Mouse (Mus musculus): ENCODE results near the gene Topaz1. TPM values are rescaled to one million over a fixed set of nuclear protein-coding genes. Genes with fewer than 3 reads are reported as not detected.

Topaz1 gene
- polyA plus RNA-seq, 1 experiment from 2014 or later: not detected

- WGBS: 23% methylated on average over 4 of the region's 4 CpGs
- no peak overlapping the region for H3K4me3 ChIP-seq
- no peaks in the 10 kb centered on the region for H3K36me3 ChIP-seq
- peaks cover 21% of the 10 kb centered on the region for H3K27me3 ChIP-seq
- no peak overlapping the region for H3K9ac ChIP-seq
- ATAC-seq (ENCODE audit: low FRiP score): no peak
- no peaks in the 10 kb centered on the region for H3K4me1 ChIP-seq (replicated peaks)
- H3K9me3 ChIP-seq: no peaks in the 10 kb centered on the region
- H3K27ac ChIP-seq: no peak overlapping the region
- H3K4me2 ChIP-seq: no peak overlapping the region
Measured at GRCm38 (mm10) chr9:122736742-122737141, 10.4 kb upstream of the Topaz1 start.

DNA sequence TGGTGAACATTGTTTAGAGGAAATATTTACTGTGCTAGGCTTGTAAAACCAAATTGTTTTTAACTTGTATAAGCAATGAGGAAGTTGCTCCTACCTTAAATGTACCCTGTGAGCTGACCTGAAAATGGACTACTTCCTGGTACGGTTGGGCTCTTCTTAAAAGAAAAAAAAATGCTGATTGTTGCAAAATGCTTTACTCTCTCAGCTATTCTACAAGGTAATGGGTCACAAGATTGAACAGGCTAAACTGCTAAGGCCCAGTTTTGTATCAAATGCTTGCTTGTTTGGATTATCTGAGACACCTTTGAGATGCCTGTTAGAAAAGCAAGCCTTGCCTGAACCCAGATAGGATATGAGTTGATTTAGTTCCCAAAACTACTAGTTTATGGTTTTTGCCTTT, 1.3 kb upstream of the Topaz1 start:
- H3K9me3 ChIP-seq: no peaks in the 10 kb centered on the region
- WGBS: 84% methylated on average over 1 of the region's 1 CpGs
- H3K27me3 ChIP-seq: no peaks in the 10 kb centered on the region
- H3K4me1 ChIP-seq (replicated peaks): no peaks in the 10 kb centered on the region
- ATAC-seq (ENCODE audit: low FRiP score): no peak
- no peak overlapping the region for H3K9ac ChIP-seq
- H3K4me2 ChIP-seq: no peak overlapping the region
- H3K36me3 ChIP-seq: no peaks in the 10 kb centered on the region
- no peak overlapping the region for H3K27ac ChIP-seq
- no peak overlapping the region for H3K4me3 ChIP-seq

- Histone ChIP-seq H3K27ac (no peak overlapping the region), H3K9ac (no peak overlapping the region), H3K4me2 (no peak overlapping the region), H3K9me3 (no peaks in the 10 kb centered on the region), H3K4me3 (no peak overlapping the region), H3K36me3 (no peaks in the 10 kb centered on the region), H3K27me3 (no peaks in the 10 kb centered on the region), H3K4me1 (replicated peaks) (no peaks in the 10 kb centered on the region)
- WGBS: 63% methylated on average over 2 of the region's 2 CpGs
- no peak for ATAC-seq (ENCODE audit: low FRiP score)
Measured at GRCm38 (mm10) chr9:122757614-122758013, 10.5 kb downstream of the Topaz1 start.

GRCm38 (mm10) chr9:122760111-122760510, 13.0 kb downstream of the Topaz1 start:
- no peaks in the 10 kb centered on the region for H3K4me1 ChIP-seq (replicated peaks)
- H3K9me3 ChIP-seq: no peaks in the 10 kb centered on the region
- no peak overlapping the region for H3K9ac ChIP-seq
- no peak overlapping the region for H3K27ac ChIP-seq
- no peak overlapping the region for H3K4me2 ChIP-seq
- H3K36me3 ChIP-seq: no peaks in the 10 kb centered on the region
- H3K4me3 ChIP-seq: no peak overlapping the region
- H3K27me3 ChIP-seq: no peaks in the 10 kb centered on the region
- no peak for ATAC-seq (ENCODE audit: low FRiP score)

- Histone ChIP-seq H3K27me3 (no peaks in the 10 kb centered on the region), H3K9ac (no peak overlapping the region), H3K27ac (no peak overlapping the region), H3K9me3 (no peaks in the 10 kb centered on the region), H3K4me1 (replicated peaks) (no peaks in the 10 kb centered on the region), H3K36me3 (no peaks in the 10 kb centered on the region), H3K4me3 (no peak overlapping the region), H3K4me2 (no peak overlapping the region)
- 80% methylated on average over 5 of the region's 5 CpGs for WGBS
- ATAC-seq (ENCODE audit: low FRiP score): no peak
Measured at GRCm38 (mm10) chr9:122785231-122785630, 38.1 kb downstream of the Topaz1 start.

- H3K9ac ChIP-seq: no peak overlapping the region
- H3K36me3 ChIP-seq: no peaks in the 10 kb centered on the region
- H3K9me3 ChIP-seq: no peaks in the 10 kb centered on the region
- WGBS: 90% methylated on average over 1 of the region's 1 CpGs
- no peak for ATAC-seq (ENCODE audit: low FRiP score)
- no peak overlapping the region for H3K4me3 ChIP-seq
- no peaks in the 10 kb centered on the region for H3K27me3 ChIP-seq
- H3K4me1 ChIP-seq (replicated peaks): no peaks in the 10 kb centered on the region
- H3K27ac ChIP-seq: no peak overlapping the region
- H3K4me2 ChIP-seq: no peak overlapping the region
Measured at GRCm38 (mm10) chr9:122786534-122786933, 39.4 kb downstream of the Topaz1 start.

DNA sequence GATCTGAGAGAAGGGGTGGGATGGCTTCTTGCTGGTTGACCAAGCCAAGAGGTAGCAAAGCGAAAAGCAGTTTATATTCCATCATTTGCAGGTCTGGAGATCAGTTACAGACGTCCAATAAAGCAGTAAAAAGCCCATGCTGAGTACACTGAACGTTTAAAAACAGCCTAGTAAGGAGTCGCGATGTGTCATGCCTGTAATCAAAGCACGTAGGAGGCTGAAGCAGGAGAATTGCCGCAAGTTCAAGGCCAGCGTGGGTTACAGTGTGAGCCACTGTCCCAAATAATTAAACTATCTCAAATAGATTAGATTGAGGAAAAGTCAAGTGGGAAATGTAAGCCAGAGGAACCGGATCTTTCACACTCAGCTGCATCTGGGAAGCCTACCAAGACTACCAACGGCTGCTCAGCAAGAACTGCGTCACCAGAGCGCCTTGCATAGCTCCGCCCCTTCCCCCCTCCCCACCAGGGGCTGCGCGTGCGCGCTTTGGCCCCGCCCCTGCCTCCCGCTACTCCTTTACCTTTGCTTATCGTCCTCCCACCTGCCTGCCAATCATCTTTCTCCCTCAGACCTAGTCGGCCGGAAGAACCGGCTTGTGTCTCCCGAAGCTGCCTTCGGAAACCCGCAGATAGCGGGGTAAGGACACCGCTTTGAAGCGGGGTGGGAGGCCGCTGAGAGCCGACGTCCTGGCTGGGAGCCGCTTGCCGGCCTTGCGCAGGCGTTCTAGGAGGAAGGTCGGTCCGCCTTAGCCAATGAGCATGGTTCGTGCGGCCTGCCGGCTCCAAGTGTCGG, 58.1 kb downstream of the Topaz1 start, which contains the start of gene Tcaim:
Gene Tcaim (plus strand): TSS at position 487 of the 792 bp plus-strand sequence.
- ATAC-seq (ENCODE audit: low FRiP score): peak; percentile 98
- Histone ChIP-seq H3K36me3 (peaks cover 10% of the 10 kb centered on the region), H3K4me3 (peak within 1 kb of the TSS; percentile 72), H3K27me3 (no peaks in the 10 kb centered on the region), H3K9me3 (no peaks in the 10 kb centered on the region), H3K4me1 (replicated peaks) (peaks cover 11% of the 10 kb centered on the region), H3K4me2 (peak within 1 kb of the TSS; percentile 93), H3K9ac (peak within 1 kb of the TSS; percentile 86), H3K27ac (peak within 1 kb of the TSS; percentile 96)
- 9% methylated on average over 42 of the region's 42 CpGs for WGBS

- Histone ChIP-seq H3K27ac (peak overlapping the region; percentile 96), H3K4me2 (peak overlapping the region; percentile 93), H3K9me3 (no peaks in the 10 kb centered on the region), H3K27me3 (no peaks in the 10 kb centered on the region), H3K9ac (peak overlapping the region; percentile 86), H3K4me3 (peak overlapping the region; percentile 72), H3K4me1 (replicated peaks) (peaks cover 11% of the 10 kb centered on the region), H3K36me3 (peaks cover 15% of the 10 kb centered on the region)
- 20% methylated on average over 10 of the region's 10 CpGs for WGBS
- ATAC-seq (ENCODE audit: low FRiP score): no peak; the same call in 1 of the 2 replicates
Measured at GRCm38 (mm10) chr9:122805845-122806341, 58.7 kb downstream of the Topaz1 start.

- no peak overlapping the region for H3K9ac ChIP-seq
- no peak overlapping the region for H3K4me2 ChIP-seq
- H3K27ac ChIP-seq: no peak overlapping the region
- ATAC-seq (ENCODE audit: low FRiP score): no peak
- H3K4me3 ChIP-seq: no peak overlapping the region
- no peaks in the 10 kb centered on the region for H3K9me3 ChIP-seq
- H3K36me3 ChIP-seq: peaks cover 15% of the 10 kb centered on the region
- 98% methylated on average over 2 of the region's 2 CpGs for WGBS
- H3K4me1 ChIP-seq (replicated peaks): peaks cover 11% of the 10 kb centered on the region
- H3K27me3 ChIP-seq: no peaks in the 10 kb centered on the region
Measured at GRCm38 (mm10) chr9:122807186-122807585, 60.0 kb downstream of the Topaz1 start.

DNA sequence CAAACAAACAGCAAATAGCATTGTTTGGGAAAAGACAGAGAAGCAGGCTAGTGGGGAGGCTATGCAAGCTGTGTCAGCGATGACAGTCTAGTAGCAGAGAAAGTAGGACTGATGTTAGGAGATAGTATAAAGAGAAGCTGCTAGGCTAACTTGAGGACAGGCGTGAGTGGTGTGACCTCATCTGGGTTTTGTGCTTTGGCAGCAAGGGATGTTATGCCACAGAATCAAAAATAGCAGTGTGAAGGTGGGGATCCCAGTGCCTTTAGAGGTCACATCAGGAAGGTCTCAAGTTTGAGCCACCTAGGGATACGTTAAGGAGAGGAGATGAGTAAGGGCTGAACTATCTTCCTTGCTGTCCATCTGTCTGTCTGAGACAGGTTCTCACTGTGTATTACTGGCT, 63.1 kb downstream of the Topaz1 start:
- no peak for ATAC-seq (ENCODE audit: low FRiP score)
- H3K36me3 ChIP-seq: peaks cover 33% of the 10 kb centered on the region
- H3K4me1 ChIP-seq (replicated peaks): peaks cover 11% of the 10 kb centered on the region
- no peaks in the 10 kb centered on the region for H3K27me3 ChIP-seq
- 90% methylated on average over 3 of the region's 3 CpGs for WGBS
- H3K4me2 ChIP-seq: no peak overlapping the region
- no peaks in the 10 kb centered on the region for H3K9me3 ChIP-seq
- H3K9ac ChIP-seq: no peak overlapping the region
- H3K4me3 ChIP-seq: no peak overlapping the region
- H3K27ac ChIP-seq: no peak overlapping the region

DNA sequence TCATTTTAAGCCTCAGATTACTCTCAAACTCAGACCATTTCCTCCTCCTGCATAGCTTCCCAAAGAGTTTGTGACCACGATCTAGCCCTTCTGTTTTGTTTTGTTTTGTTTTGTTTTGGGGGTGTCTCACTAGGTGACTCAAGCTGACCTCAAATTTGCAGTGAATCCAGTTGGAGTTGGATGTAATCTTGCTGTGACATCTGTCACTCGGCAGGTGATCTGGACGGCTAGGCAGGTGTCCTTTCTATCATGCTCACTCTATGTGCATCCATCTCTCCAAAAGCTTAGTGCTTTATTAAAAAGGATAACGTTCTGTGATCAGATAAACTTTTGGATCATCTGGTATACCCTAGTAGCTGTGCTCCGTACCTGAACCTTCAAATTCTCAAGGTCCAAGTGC, 65.2 kb downstream of the Topaz1 start:
- Histone ChIP-seq H3K9me3 (no peaks in the 10 kb centered on the region), H3K36me3 (peaks cover 49% of the 10 kb centered on the region), H3K27ac (no peak overlapping the region), H3K9ac (no peak overlapping the region), H3K27me3 (no peaks in the 10 kb centered on the region), H3K4me2 (no peak overlapping the region), H3K4me3 (no peak overlapping the region), H3K4me1 (replicated peaks) (no peaks in the 10 kb centered on the region)
- 90% methylated on average over 5 of the region's 5 CpGs for WGBS
- no peak for ATAC-seq (ENCODE audit: low FRiP score)

GRCm38 (mm10) chr9:122814775-122815174, 67.6 kb downstream of the Topaz1 start:
- H3K36me3 ChIP-seq: peaks cover 55% of the 10 kb centered on the region
- no peak overlapping the region for H3K4me2 ChIP-seq
- no peak for ATAC-seq (ENCODE audit: low FRiP score)
- no peaks in the 10 kb centered on the region for H3K9me3 ChIP-seq
- 94% methylated on average over 2 of the region's 2 CpGs for WGBS
- no peak overlapping the region for H3K4me3 ChIP-seq
- no peaks in the 10 kb centered on the region for H3K27me3 ChIP-seq
- no peaks in the 10 kb centered on the region for H3K4me1 ChIP-seq (replicated peaks)
- H3K27ac ChIP-seq: no peak overlapping the region
- H3K9ac ChIP-seq: no peak overlapping the region

DNA sequence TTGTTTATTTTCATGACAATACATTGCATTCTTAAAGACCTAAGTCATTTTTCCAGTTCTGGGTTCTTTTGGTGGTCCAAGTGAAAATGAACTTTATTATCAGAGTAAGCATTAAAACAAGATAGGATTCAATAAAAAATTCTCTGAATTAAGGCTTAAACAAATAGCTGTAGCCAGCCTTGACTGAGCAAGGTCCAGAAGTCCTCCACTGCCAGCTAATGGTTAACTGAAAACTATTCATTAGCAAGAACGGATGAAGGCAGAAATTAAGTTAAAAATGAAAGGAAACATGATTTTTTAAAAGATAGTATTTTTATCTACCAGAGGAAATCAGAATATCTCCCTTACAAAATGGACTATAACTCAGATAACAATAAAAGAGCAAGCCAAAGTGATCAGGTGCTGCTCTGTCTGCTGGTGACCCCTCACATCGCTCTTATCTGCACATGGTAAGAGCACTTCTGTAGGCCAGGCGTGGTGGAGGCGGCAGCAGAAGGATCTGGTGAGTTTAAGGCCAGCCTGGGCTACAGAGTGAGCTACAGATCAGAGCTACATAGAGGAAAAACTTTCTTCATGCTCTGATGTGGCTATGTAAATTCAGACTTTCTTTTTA, 68.2 kb downstream of the Topaz1 start:
- 90% methylated on average over 4 of the region's 4 CpGs for WGBS
- Histone ChIP-seq H3K4me1 (replicated peaks) (no peaks in the 10 kb centered on the region), H3K27ac (no peak overlapping the region), H3K36me3 (peaks cover 56% of the 10 kb centered on the region), H3K9ac (no peak overlapping the region), H3K27me3 (no peaks in the 10 kb centered on the region), H3K9me3 (no peaks in the 10 kb centered on the region), H3K4me2 (no peak overlapping the region), H3K4me3 (no peak overlapping the region)
- ATAC-seq (ENCODE audit: low FRiP score): no peak

Measured in hindbrain, embryonic 13.5 days (tissue).